Mouse (Mus musculus) CH12.LX (cell line): Measurements from ENCODE around the gene Sv2b. TPM values are rescaled to one million over a fixed set of nuclear protein-coding genes. Genes with fewer than 3 reads are reported as not detected.

Experiments used
- DNase-seq: peaks from one replicate; pipeline ENCODE4 v3.0.0-alpha.2; 2013; ENCODE audit errors: extremely low read depth
- H3K27ac ChIP-seq: 2 replicates; pipeline ENCODE4 v1.5.1; 2012; ENCODE audit warnings: low read depth, mild to moderate bottlenecking, control low read depth, moderate library complexity; ENCODE audit not compliant: insufficient read depth
- H3K27me3 ChIP-seq: replicated peaks from 2 replicates; pipeline ENCODE3; 2012; ENCODE audit warnings: inconsistent platforms
- H3K36me3 ChIP-seq, 2 experiments: replicated peaks in 1 of 2; 2 replicates each; pipeline versions ENCODE3 to v1.6.1; 2012; ENCODE audit warnings: inconsistent platforms in 1 of 2, low read length in 1 of 2, mild to moderate bottlenecking in 1 of 2, mixed read lengths in 1 of 2, moderate library complexity in 1 of 2; ENCODE audit not compliant: control insufficient read depth in 1 of 2, insufficient read depth in 1 of 2
- H3K4me1 ChIP-seq, 2 experiments: 2 replicates each; pipeline ENCODE4 v1.6.1; 2012; ENCODE audit warnings: inconsistent platforms in 1 of 2, moderate library complexity in 1 of 2; ENCODE audit not compliant: insufficient read depth in 2 of 2, control insufficient read depth in 1 of 2
- H3K4me2 ChIP-seq: 2 replicates; pipeline ENCODE4 v1.6.1; 2012; ENCODE audit warnings: low read depth, mild to moderate bottlenecking, control low read depth; ENCODE audit not compliant: poor library complexity, insufficient read depth, severe bottlenecking
- H3K4me3 ChIP-seq, 3 experiments: fragments of 150-350 bp in 1 of 3; sonication (generic) in 1 of 3; replicated peaks in 1 of 3; 2 replicates each; pipeline versions ENCODE3 to v1.5.1; 2011 to 2012; ENCODE audit warnings: low read depth in 2 of 3, low read length in 2 of 3, mild to moderate bottlenecking in 2 of 3, moderate library complexity in 2 of 3, control low read depth in 1 of 3, improper control_type of control experiment in 1 of 3, inconsistent platforms in 1 of 3, mixed read lengths in 1 of 3; ENCODE audit not compliant: poor library complexity in 1 of 3
- H3K79me2 ChIP-seq: replicated peaks from 2 replicates; pipeline ENCODE4 v1.6.1; 2012; ENCODE audit warnings: mild to moderate bottlenecking, moderate library complexity; ENCODE audit not compliant: control insufficient read depth, poor library complexity, insufficient read depth, severe bottlenecking; ENCODE audit errors: extremely low read depth
- H3K9ac ChIP-seq: 2 replicates; pipeline ENCODE4 v1.6.1; 2012; ENCODE audit warnings: low read depth, mild to moderate bottlenecking, control low read depth, moderate library complexity; ENCODE audit not compliant: insufficient read depth
- H3K9me3 ChIP-seq: replicated peaks from 2 replicates; pipeline ENCODE3; 2012; ENCODE audit warnings: low read length, inconsistent platforms, mixed read lengths
- BHLHE40 ChIP-seq: IDR thresholded peaks from 2 replicates; pipeline ENCODE4 v1.6.1; 2011; ENCODE audit warnings: mild to moderate bottlenecking, low read depth, low read length, improper control_type of control experiment
- CHD1 ChIP-seq: IDR thresholded peaks from 2 replicates; pipeline ENCODE4 v1.6.1; 2012; ENCODE audit warnings: low read depth, low read length, improper control_type of control experiment, inconsistent platforms
- CHD2 ChIP-seq: IDR thresholded peaks from 2 replicates; pipeline ENCODE4 v1.6.1; 2011; ENCODE audit warnings: low read length, improper control_type of control experiment
- CTCF ChIP-seq, 2 experiments: IDR thresholded peaks in 1 of 2; conservative IDR thresholded peaks in 1 of 2; 2 replicates each; pipeline ENCODE4 v1.5.1; 2011 to 2012; ENCODE audit warnings: low read depth in 2 of 2, low read length in 2 of 2, improper control_type of control experiment in 1 of 2, inconsistent platforms in 1 of 2, mild to moderate bottlenecking in 1 of 2, moderate library complexity in 1 of 2
- ETS1 ChIP-seq: conservative IDR thresholded peaks from 2 replicates; pipeline ENCODE4 v1.6.1; 2012; ENCODE audit warnings: low read depth, mild to moderate bottlenecking, inconsistent platforms, low read length, improper control_type of control experiment, moderate library complexity
- HCFC1 ChIP-seq: IDR thresholded peaks from 2 replicates; pipeline ENCODE4 v1.6.1; 2012; ENCODE audit warnings: low read depth, mild to moderate bottlenecking, inconsistent platforms, low read length, improper control_type of control experiment
- IRF4 ChIP-seq: IDR thresholded peaks from 2 replicates; pipeline ENCODE4 v1.6.1; 2014; ENCODE audit warnings: low read depth, mild to moderate bottlenecking, inconsistent platforms, low read length, improper control_type of control experiment
- JUND ChIP-seq: conservative IDR thresholded peaks from 2 replicates; pipeline ENCODE4 v1.6.1; 2011; ENCODE audit warnings: low read depth, low read length, improper control_type of control experiment
- KAT2A ChIP-seq: IDR thresholded peaks from 2 replicates; pipeline ENCODE4 v1.6.1; 2012; ENCODE audit warnings: low read length, improper control_type of control experiment, inconsistent platforms; ENCODE audit not compliant: insufficient replicate concordance
- MAFK ChIP-seq: IDR thresholded peaks from 2 replicates; pipeline ENCODE4 v1.6.1; 2011; ENCODE audit warnings: low read length, improper control_type of control experiment; ENCODE audit not compliant: insufficient replicate concordance
- MAX ChIP-seq: IDR thresholded peaks from 2 replicates; pipeline ENCODE4 v1.6.1; 2011; ENCODE audit warnings: low read length, improper control_type of control experiment
- MAZ ChIP-seq: IDR thresholded peaks from 2 replicates; pipeline ENCODE4 v1.6.1; 2012; ENCODE audit warnings: low read depth, mild to moderate bottlenecking, inconsistent platforms, low read length, improper control_type of control experiment, moderate library complexity
- MXI1 ChIP-seq: IDR thresholded peaks from 2 replicates; pipeline ENCODE4 v1.6.1; 2011; ENCODE audit warnings: mild to moderate bottlenecking, low read depth, low read length, improper control_type of control experiment
- MYC ChIP-seq: IDR thresholded peaks from 2 replicates; pipeline ENCODE4 v1.6.1; 2011; ENCODE audit warnings: low read depth, mild to moderate bottlenecking, improper control_type of control experiment, low read length
- POLR2A ChIP-seq: IDR thresholded peaks from 2 replicates; pipeline ENCODE4 v1.6.1; 2011; ENCODE audit warnings: low read depth, mild to moderate bottlenecking, improper control_type of control experiment, low read length
- RAD21 ChIP-seq: IDR thresholded peaks from 2 replicates; pipeline ENCODE4 v1.6.1; 2011; ENCODE audit warnings: low read depth, mild to moderate bottlenecking, low read length, improper control_type of control experiment, moderate library complexity
- RCOR1 ChIP-seq: conservative IDR thresholded peaks from 2 replicates; pipeline ENCODE4 v1.6.1; 2012; ENCODE audit warnings: low read depth, mild to moderate bottlenecking, inconsistent platforms, low read length, improper control_type of control experiment
- SIN3A ChIP-seq: IDR thresholded peaks from 2 replicates; pipeline ENCODE4 v1.6.1; 2012; ENCODE audit warnings: low read length, improper control_type of control experiment, inconsistent platforms
- SMC3 ChIP-seq: IDR thresholded peaks from 2 replicates; pipeline ENCODE4 v1.6.1; 2011; ENCODE audit warnings: low read depth, low read length, improper control_type of control experiment
- UBTF ChIP-seq: IDR thresholded peaks from 2 replicates; pipeline ENCODE4 v1.6.1; 2012; ENCODE audit warnings: low read depth, mild to moderate bottlenecking, inconsistent platforms, low read length, improper control_type of control experiment, moderate library complexity
- USF1 ChIP-seq: IDR thresholded peaks from 2 replicates; pipeline ENCODE4 v1.6.1; 2014; ENCODE audit warnings: low read depth, mild to moderate bottlenecking, inconsistent platforms, low read length, improper control_type of control experiment
- USF2 ChIP-seq: conservative IDR thresholded peaks from 2 replicates; pipeline ENCODE4 v1.6.1; 2011; ENCODE audit warnings: low read depth, low read length, improper control_type of control experiment
- ZKSCAN1 ChIP-seq: IDR thresholded peaks from 2 replicates; pipeline ENCODE4 v1.6.1; 2012; ENCODE audit warnings: low read depth, inconsistent platforms, low read length, improper control_type of control experiment, borderline replicate concordance
- dilution Hi-C: fragments of 300-500 bp; cut with MboI; formaldehyde crosslinking; loops from 2 replicates; pipeline ENCODE4 v1.14.3; 2020; ENCODE audit warnings: low sequenced_read_pairs; ENCODE audit not compliant: extremely low pct_unique_long_range_greater_than_20kb, extremely low pct_ligation_motif_present
- in situ Hi-C: fragments of 300-500 bp; cut with MboI; formaldehyde crosslinking; loops from 3 replicates; pipeline ENCODE4 v1.14.3; 2019; ENCODE audit warnings: low sequenced_read_pairs, low pct_ligation_motif_present, low pct_unique_long_range_greater_than_20kb, mixed read lengths
- polyA plus RNA-seq: library from polyadenylated mRNA; unstranded; fragments of >175 nt; gene quantifications from 2 replicates; pipeline ENCODE4 v1.2.1, GENCODE M21; 2012; ENCODE audit warnings: low read depth; ENCODE audit not compliant: insufficient read length
- total RNA-seq, 2 experiments: library from RNA; depleted of rRNA; stranded (reverse); fragments of 300-350 nt in 1 of 2; fragments of >200 nt in 1 of 2; gene quantifications; 2 replicates each; pipeline ENCODE4 v1.2.3; 2012 to 2014

The Sv2b gene
- total and polyA plus RNA-seq, 3 experiments = 0.04 TPM; not detected in 2

- Histone ChIP-seq H3K9ac (no peak overlapping the region), H3K27me3 (no peaks in the 10 kb centered on the region), H3K9me3 (no peaks in the 10 kb centered on the region), H3K4me3 (no peak overlapping the region), H3K4me1 (no peaks in the 10 kb centered on the region), H3K36me3 (no peaks in the 10 kb centered on the region), H3K27ac (no peak overlapping the region), H3K4me2 (no peak overlapping the region), H3K79me2 (no peaks in the 10 kb centered on the region)
- TF ChIP-seq ZKSCAN1 = no peak
- TF ChIP-seq RCOR1 = no peak
- TF ChIP-seq MXI1 = no peak
- no peak for TF ChIP-seq USF2
- TF ChIP-seq POLR2A = no peak
- no peak for TF ChIP-seq CTCF (conservative IDR thresholded peaks at IDR 0.05 in 1 of 2, IDR thresholded peaks at IDR 0.05 in 1 of 2; ENCODE audit: low read depth in 2 of 2, low read length in 2 of 2)
- TF ChIP-seq ETS1 = no peak
- TF ChIP-seq MAX = no peak
- no peak for TF ChIP-seq CHD2
- no peak for TF ChIP-seq KAT2A
- TF ChIP-seq SIN3A = no peak
- TF ChIP-seq SMC3 = no peak
- TF ChIP-seq BHLHE40 = no peak
- TF ChIP-seq MAZ = no peak
- TF ChIP-seq JUND = no peak
- no peak for TF ChIP-seq RAD21
- no peak for TF ChIP-seq USF1
- TF ChIP-seq MYC = no peak
- no peak for TF ChIP-seq CHD1
- TF ChIP-seq HCFC1 = no peak
- dilution Hi-C loops (no loop called here), in situ Hi-C loops (no loop called here)
- no peak for DNase-seq
Observed at GRCm38 (mm10) chr7:75224206-75224605, 84.9 kb downstream of the Sv2b start.

- no peak overlapping the region for H3K4me2 ChIP-seq
- TF ChIP-seq KAT2A (no peak), MAFK (no peak), JUND (no peak), IRF4 (no peak), MAZ (no peak), UBTF (no peak)
- no peaks in the 10 kb centered on the region for H3K36me3 ChIP-seq
- no peak overlapping the region for H3K27ac ChIP-seq
- no peaks in the 10 kb centered on the region for H3K4me1 ChIP-seq
- no peak overlapping the region for H3K4me3 ChIP-seq
- H3K27me3 ChIP-seq = no peaks in the 10 kb centered on the region
- in situ Hi-C loops (no loop called here), dilution Hi-C loops (no loop called here)
- no peaks in the 10 kb centered on the region for H3K79me2 ChIP-seq
- no peaks in the 10 kb centered on the region for H3K9me3 ChIP-seq
- H3K9ac ChIP-seq = no peak overlapping the region
- no peak for DNase-seq
Observed at GRCm38 (mm10) chr7:75222704-75223431, 86.2 kb downstream of the Sv2b start.
